Mouse (Mus musculus): ENCODE data around the gene Lama1. TPM values are rescaled to one million over a fixed set of nuclear protein-coding genes. Genes with fewer than 3 reads are reported as not detected.

The Lama1 gene
- polyA plus RNA-seq, 1 experiment from 2014 or later = 3.3 TPM

DNA sequence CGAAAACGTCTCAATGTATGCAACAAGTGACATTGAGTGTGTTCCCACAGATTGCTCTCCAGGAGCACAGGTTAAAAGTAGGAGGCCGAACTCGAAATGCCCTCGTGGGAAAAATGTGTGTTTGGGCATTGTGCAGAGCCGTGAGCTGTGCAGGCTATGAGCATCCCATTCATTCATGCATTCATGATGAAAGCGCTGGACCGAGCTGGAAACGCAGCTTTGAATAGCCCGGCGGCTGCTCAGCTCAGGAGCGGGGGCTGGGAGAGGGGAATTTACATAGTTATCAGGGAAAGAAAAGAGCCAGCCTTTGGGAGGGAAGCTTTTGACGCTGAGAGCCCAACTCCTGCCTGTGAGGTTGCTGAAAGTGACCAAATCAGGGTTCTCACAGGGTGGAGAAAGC is 1.2 kb downstream of the Lama1 start:
- Histone ChIP-seq H3K27me3 (ENCODE audit: low read depth, poor library complexity, severe bottlenecking) (peaks cover 33% of the 10 kb centered on the region), H3K9me3 (replicated peaks) (no peaks in the 10 kb centered on the region), H3K36me3 (no peaks in the 10 kb centered on the region), H3K4me3 (peak overlapping the region; percentile 82), H3K4me1 (peaks cover 47% of the 10 kb centered on the region), H3K27ac (no peak overlapping the region)
- peak; percentile 52 for DNase-seq (ENCODE audit: low spot score)
- WGBS = 3% methylated on average over 13 of the region's 13 CpGs

DNA sequence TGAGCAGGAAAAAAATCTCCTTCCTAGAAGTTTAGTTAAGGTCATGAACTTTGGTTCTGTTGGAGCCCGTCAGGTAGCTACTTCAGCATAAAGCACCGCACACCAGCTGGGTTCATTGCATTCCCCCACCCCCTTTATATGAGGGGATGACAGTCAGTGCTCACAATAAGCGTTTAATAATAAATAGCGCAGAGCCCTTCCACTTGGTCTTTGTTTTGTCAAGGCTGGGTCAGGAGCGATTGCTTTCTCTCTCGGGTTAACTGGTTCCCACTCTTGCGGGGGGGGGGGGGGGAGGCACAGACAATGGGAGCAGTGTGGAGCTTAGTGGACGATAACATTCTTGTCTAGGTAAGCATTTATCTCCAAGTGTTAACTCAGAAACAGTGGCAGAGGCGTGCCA is 4.7 kb downstream of the Lama1 start:
- WGBS = 52% methylated on average over 9 of the region's 9 CpGs
- Histone ChIP-seq H3K4me1 (peaks cover 30% of the 10 kb centered on the region), H3K4me3 (no peak overlapping the region), H3K27ac (no peak overlapping the region), H3K9me3 (replicated peaks) (no peaks in the 10 kb centered on the region), H3K27me3 (ENCODE audit: low read depth, poor library complexity, severe bottlenecking) (peaks cover 33% of the 10 kb centered on the region), H3K36me3 (no peaks in the 10 kb centered on the region)
- DNase-seq (ENCODE audit: low spot score) = no peak

DNA sequence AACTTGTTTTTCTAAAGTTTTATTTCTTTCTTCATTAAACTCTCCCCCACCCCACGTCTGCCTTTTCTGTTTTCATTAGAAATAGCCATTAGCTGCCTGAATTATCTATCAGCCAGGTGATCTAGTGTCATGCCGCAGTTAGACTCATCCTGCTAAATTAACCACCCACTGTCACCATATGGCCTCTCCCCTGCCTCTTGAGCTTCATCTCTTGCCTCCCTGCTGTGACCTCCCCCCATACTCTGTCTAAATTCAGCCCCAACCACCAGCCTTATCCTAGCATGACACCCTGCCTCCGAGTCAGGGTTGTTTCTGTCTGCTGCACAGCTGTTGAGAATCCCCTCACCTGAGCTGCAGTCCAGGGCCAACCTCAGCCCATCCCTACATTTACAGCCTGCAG is 5.9 kb downstream of the Lama1 start:
- Histone ChIP-seq H3K4me3 (no peak overlapping the region), H3K36me3 (no peaks in the 10 kb centered on the region), H3K4me1 (peaks cover 25% of the 10 kb centered on the region), H3K27ac (no peak overlapping the region), H3K9me3 (replicated peaks) (no peaks in the 10 kb centered on the region), H3K27me3 (ENCODE audit: low read depth, poor library complexity, severe bottlenecking) (peaks cover 28% of the 10 kb centered on the region)
- DNase-seq (ENCODE audit: low spot score) = no peak
- WGBS = 32% methylated on average over 3 of the region's 3 CpGs

DNA sequence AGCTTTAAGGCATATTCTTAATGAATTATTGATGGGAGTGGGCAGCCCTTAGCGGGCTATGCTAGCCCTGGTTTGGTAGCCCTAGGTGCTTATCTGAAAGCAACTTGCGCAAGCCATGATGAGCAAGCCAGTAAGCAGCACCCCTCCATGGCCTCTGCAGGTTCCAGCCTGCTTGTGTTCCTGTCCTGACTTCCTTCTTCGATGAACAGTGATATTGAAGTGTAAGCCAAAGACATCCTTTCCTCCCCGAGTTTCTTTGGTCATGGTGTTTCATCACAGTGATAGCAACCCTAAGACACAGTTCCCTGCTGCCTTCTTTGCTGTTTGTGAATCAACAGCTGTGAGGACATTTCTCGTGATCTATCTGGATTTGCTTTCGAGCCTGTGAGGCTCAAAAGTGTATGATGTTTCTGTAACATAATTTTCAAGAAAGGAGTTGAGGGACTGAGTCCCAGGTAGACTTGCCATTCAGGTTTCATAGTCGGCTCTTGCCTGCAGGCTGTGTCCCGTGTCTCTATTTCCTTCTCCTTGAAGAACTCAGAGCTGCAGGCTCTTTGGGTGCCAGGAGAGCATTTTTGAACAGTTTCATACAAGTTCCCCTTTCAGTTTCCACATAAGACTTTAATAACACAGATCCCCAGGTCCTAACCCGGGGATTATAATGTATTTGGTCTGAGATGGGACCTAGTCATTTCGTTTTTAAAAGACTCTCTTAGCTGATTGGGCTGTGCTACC is 8.1 kb downstream of the Lama1 start:
- DNase-seq (ENCODE audit: low spot score) = no peak
- Histone ChIP-seq H3K36me3 (no peaks in the 10 kb centered on the region), H3K9me3 (replicated peaks) (no peaks in the 10 kb centered on the region), H3K27me3 (ENCODE audit: low read depth, poor library complexity, severe bottlenecking) (0 out of 2 replicates have a peak, but pooled peaks cover 6% of the 10 kb centered on the region), H3K4me3 (no peak overlapping the region), H3K4me1 (peaks cover 27% of the 10 kb centered on the region), H3K27ac (no peak overlapping the region)
- 88% methylated on average over 10 of the region's 10 CpGs for WGBS

DNA sequence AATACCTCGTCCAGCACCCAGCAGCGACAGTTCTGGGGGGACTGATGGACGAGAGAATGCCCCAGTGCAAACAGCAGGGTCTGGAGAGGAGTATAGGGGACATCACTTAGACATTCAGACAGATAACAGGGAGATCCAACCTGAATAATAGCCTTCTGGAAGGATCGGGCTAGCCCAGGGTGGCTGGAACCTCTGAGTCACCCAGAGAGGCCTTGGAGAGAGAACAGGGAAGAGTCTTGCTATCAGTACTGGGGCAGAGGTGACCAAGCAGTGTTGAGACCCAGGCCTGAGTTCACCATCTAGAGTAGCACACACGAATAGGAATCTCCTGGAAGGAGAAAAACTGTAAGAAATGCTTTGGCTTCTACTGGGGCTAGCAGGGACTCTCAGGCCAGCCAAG is 9.3 kb downstream of the Lama1 start:
- Histone ChIP-seq H3K4me1 (peaks cover 36% of the 10 kb centered on the region), H3K27me3 (ENCODE audit: low read depth, poor library complexity, severe bottlenecking) (no peaks in the 10 kb centered on the region), H3K36me3 (no peaks in the 10 kb centered on the region), H3K27ac (no peak overlapping the region), H3K4me3 (no peak overlapping the region), H3K9me3 (replicated peaks) (no peaks in the 10 kb centered on the region)
- 84% methylated on average over 5 of the region's 5 CpGs for WGBS
- DNase-seq (ENCODE audit: low spot score) = no peak

DNA sequence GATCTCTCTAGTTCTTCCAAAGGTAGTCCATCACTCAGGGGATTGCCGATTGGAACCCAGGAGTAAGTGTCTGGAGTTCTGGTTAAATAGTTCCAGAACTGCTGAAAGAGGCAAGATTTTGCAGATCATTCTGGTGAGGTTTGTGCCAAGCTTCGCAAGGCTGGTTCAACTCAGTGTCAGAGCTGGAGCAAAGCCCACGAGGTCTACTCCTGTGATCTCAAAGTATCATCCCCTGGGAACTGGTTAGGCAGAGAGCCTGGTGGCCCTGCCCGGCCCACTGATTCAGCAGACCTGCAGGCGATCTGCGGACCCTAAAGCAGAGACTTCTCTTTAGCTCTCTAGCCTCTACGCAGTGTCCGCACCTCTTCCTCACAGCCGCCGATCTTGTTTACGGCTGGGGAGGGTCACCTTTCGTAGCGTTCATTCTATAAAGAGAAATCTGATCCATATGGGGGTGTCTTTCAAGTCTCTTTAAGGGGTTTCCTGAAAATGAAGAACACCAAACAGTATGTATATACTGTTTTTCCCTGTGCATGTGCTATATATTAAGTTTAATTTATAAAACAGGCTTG is 10.8 kb downstream of the Lama1 start:
- Histone ChIP-seq H3K4me1 (peaks cover 29% of the 10 kb centered on the region), H3K4me3 (no peak overlapping the region), H3K27me3 (ENCODE audit: low read depth, poor library complexity, severe bottlenecking) (no peaks in the 10 kb centered on the region), H3K27ac (no peak overlapping the region), H3K36me3 (no peaks in the 10 kb centered on the region), H3K9me3 (replicated peaks) (no peaks in the 10 kb centered on the region)
- 61% methylated on average over 13 of the region's 13 CpGs for WGBS
- DNase-seq (ENCODE audit: low spot score) = no peak

DNA sequence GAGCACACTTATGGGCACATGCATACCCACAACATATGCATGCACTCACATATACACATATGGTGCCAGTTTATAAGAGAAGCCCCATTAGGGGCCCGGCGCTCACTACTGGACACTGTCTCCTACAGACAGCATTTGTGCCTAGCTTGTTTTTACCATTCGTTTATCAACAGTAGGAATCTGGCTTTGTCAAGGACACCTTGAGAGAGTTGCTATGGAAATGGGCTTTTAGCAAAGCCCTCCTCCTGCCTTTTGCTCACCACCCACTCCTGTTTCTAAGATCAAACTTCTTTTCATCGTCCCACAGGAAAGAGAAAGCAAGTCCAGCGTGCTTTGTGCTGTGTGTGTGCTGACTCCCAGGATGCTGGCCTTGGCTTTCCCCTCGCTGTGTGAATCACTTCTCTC is 13.3 kb downstream of the Lama1 start:
- no peaks in the 10 kb centered on the region for H3K9me3 ChIP-seq (replicated peaks)
- WGBS = 74% methylated on average over 6 of the region's 6 CpGs

DNA sequence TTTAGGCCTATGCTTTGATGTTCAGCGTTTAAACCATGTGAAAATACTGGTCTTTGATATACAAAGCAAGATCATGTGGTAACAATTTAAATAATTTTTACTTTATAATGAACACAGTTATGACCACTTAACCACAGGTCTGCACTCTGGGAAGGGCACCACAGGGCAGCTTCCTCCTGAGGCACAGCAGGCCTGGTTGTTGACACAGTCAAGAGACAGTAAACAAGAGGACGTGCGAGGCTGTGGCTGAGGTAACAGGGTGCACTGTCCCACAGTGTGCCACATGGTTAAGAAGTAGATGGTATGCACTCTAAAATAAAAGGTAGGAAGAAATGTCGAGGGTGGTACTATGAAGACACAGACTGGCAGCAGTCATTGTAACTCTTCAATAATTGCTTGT is 14.3 kb downstream of the Lama1 start:
- 43% methylated on average over 4 of the region's 4 CpGs for WGBS
- Histone ChIP-seq H3K9me3 (replicated peaks) (no peaks in the 10 kb centered on the region), H3K27ac (no peak overlapping the region), H3K27me3 (ENCODE audit: low read depth, poor library complexity, severe bottlenecking) (no peaks in the 10 kb centered on the region), H3K4me3 (no peak overlapping the region), H3K36me3 (no peaks in the 10 kb centered on the region), H3K4me1 (peaks cover 29% of the 10 kb centered on the region)
- DNase-seq (ENCODE audit: low spot score) = no peak

More for the DNA sequence above, 13.3 kb downstream of the Lama1 start:
- DNase-seq (ENCODE audit: low spot score) = no peak
- no peak overlapping the region for H3K27ac ChIP-seq
- H3K4me1 ChIP-seq = peaks cover 29% of the 10 kb centered on the region
- no peaks in the 10 kb centered on the region for H3K27me3 ChIP-seq (ENCODE audit: low read depth, poor library complexity, severe bottlenecking)
- H3K36me3 ChIP-seq = no peaks in the 10 kb centered on the region
- no peak overlapping the region for H3K4me3 ChIP-seq

DNA sequence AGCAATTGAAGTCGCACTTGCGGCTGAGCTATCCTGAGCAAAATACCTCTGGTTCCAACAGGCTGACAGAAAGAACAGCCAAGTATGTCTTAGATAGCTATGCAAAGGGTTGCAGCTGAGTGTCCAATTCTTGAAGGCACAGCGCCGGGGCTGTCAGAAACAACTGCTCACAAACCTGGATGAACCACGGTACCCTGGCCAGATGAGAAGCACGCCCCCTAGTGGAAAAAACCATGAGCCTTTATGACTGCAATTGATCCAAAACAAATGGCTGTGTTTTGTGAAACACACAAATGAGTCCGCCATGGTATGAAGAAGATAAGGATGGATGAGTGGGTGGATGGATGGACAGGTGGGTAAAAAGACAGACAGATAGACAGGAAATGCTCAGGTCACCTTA is 15.9 kb downstream of the Lama1 start:
- Histone ChIP-seq H3K27me3 (ENCODE audit: low read depth, poor library complexity, severe bottlenecking) (no peaks in the 10 kb centered on the region), H3K9me3 (replicated peaks) (no peaks in the 10 kb centered on the region), H3K36me3 (no peaks in the 10 kb centered on the region), H3K27ac (no peak overlapping the region), H3K4me1 (peaks cover 24% of the 10 kb centered on the region), H3K4me3 (no peak overlapping the region)
- no peak for DNase-seq (ENCODE audit: low spot score)
- WGBS = 77% methylated on average over 7 of the region's 7 CpGs

DNA sequence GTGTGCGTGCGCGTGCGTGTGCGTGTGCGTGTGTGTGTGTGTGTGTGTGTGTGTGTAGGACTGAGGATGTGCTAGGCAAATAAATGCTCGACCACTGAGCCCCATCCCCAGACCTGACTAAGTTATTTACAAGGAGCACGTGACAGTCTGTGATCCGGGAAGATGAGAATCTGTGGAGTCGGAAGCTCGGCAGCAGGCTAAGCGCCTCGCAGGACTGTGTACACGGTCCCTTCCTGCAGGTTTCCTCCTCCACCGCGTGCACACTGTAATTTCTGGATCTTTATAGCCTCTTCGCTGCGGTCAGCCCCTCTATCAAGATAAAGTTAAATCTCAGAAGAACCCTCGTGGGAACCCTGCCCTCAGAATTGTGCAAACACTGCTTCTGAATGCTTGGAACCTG is 18.4 kb downstream of the Lama1 start:
- DNase-seq (ENCODE audit: low spot score) = no peak
- H3K4me1 ChIP-seq = peaks cover 9% of the 10 kb centered on the region
- no peaks in the 10 kb centered on the region for H3K9me3 ChIP-seq (replicated peaks)
- H3K36me3 ChIP-seq = no peaks in the 10 kb centered on the region
- no peaks in the 10 kb centered on the region for H3K27me3 ChIP-seq (ENCODE audit: low read depth, poor library complexity, severe bottlenecking)
- no peak overlapping the region for H3K4me3 ChIP-seq
- WGBS = 90% methylated on average over 19 of the region's 19 CpGs
- no peak overlapping the region for H3K27ac ChIP-seq

DNA sequence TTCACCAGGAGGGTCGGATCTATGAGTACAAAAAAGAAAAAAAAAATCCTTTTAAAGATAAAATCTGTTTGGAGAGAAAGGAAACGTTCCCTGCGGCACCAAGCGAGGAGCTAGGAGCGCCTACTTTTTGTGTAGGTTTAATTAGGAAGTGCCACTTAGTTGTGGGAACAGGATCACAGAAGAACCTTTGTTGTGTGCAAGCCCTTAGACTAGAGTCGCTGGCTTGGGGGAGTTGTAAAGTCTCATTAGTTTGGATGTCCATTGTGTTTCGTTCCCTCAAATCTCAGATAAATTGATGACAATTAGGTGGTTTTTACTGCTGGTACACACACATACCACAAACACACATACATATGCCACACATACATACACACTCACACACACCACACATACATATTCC is 25.0 kb downstream of the Lama1 start:
- Histone ChIP-seq H3K27me3 (ENCODE audit: low read depth, poor library complexity, severe bottlenecking) (no peaks in the 10 kb centered on the region), H3K27ac (no peak overlapping the region), H3K4me3 (no peak overlapping the region), H3K9me3 (replicated peaks) (no peaks in the 10 kb centered on the region), H3K36me3 (no peaks in the 10 kb centered on the region), H3K4me1 (peaks cover 21% of the 10 kb centered on the region)
- DNase-seq (ENCODE audit: low spot score) = no peak
- 84% methylated on average over 7 of the region's 7 CpGs for WGBS

DNA sequence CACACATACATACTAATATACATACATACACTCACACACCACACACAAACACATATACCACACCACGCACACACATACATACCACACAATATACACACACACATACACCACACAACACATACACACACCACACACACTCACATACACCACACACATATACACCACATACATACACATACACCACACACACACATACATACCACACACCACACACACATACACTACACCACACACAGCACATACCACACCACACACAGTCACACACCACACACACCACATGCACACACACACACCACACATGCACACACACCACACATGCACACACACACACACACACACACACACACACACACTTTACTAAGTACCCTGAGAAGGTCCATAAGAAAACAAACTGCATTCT is 25.5 kb downstream of the Lama1 start:
- no peak overlapping the region for H3K27ac ChIP-seq
- WGBS = 91% methylated on average over 1 of the region's 1 CpGs
- no peak overlapping the region for H3K4me3 ChIP-seq
- no peaks in the 10 kb centered on the region for H3K27me3 ChIP-seq (ENCODE audit: low read depth, poor library complexity, severe bottlenecking)
- peaks cover 21% of the 10 kb centered on the region for H3K4me1 ChIP-seq
- no peaks in the 10 kb centered on the region for H3K9me3 ChIP-seq (replicated peaks)
- H3K36me3 ChIP-seq = no peaks in the 10 kb centered on the region
- DNase-seq (ENCODE audit: low spot score) = no peak

DNA sequence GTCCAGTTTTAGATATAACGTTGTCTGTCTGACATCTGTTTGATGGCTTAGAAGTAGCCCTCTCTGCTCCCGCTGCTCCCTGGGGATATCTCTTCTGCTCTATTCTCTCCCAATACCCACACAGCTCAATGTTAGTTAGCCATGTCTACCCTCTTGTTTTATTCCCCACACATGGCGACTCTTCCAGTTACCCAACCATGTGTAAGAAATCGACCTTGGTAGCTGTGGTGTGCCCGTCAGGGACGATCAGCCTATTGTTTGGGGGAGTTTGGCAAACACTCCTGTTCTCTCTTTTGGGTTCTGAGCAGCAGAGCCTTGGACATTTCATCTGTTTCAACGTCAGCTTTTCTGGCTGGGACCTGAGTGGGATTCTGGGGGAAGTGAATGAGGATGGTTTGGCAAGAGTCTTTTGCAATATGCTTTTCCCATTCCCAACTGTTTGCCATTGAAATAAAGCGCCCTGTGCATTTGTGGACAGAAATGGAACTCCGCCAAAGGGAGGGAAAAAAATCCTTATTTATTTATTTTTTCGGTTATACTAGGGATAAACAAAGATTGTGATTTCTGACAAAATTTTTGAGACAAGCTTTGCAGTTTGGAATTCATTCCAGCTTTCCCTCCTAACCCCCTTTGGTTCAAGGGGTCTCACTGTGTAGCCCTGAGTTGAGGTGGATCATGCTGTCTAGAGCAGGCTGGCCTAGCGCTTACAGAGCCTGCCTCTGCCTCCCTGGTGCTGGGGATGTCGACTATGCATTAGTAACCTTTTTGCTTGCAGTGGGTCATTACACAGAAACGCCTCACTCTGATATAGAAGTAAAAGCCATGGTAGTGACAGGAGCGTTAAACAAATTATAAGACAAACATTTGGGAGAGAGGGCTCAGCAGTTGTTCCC is 26.4 kb downstream of the Lama1 start:
- no peak for DNase-seq (ENCODE audit: low spot score)
- Histone ChIP-seq H3K27me3 (ENCODE audit: low read depth, poor library complexity, severe bottlenecking) (no peaks in the 10 kb centered on the region), H3K4me1 (peaks cover 21% of the 10 kb centered on the region), H3K9me3 (replicated peaks) (no peaks in the 10 kb centered on the region), H3K36me3 (no peaks in the 10 kb centered on the region), H3K27ac (no peak overlapping the region), H3K4me3 (no peak overlapping the region)
- 86% methylated on average over 14 of the region's 14 CpGs for WGBS
